Mouse (Mus musculus) induced T-regulatory cell, adult 2 months (primary cell): ENCODE results near the gene Fsd1l.
"Not testable (repeated sequence)": the region's sequence is repeated elsewhere in the genome, so short reads cannot be mapped to it uniquely, and the experiment has no call there.

Source experiments
- DNase-seq: peaks from one replicate; pipeline ENCODE4 v3.0.0-alpha.2; 2012; ENCODE audit warnings: low read depth

The Fsd1l gene

GRCm38 (mm10) chr4:53628924-53629323 lies 2.3 kb upstream of the Fsd1l start:
- DNase-seq = no peak

GRCm38 (mm10) chr4:53630963-53631315 lies 332 bp upstream of the Fsd1l start:
- DNase-seq = peak; percentile 6

- no peak for DNase-seq
These were observed 709 bp downstream of the Fsd1l start for GRCm38 (mm10) chr4:53632011-53632349.

GRCm38 (mm10) chr4:53635336-53635735 lies 4.1 kb downstream of the Fsd1l start:
- no peak for DNase-seq

- no peak for DNase-seq
These were observed 6.1 kb downstream of the Fsd1l start for GRCm38 (mm10) chr4:53637269-53637909.

GRCm38 (mm10) chr4:53638549-53639123 lies 7.4 kb downstream of the Fsd1l start:
- DNase-seq = no peak

- no peak for DNase-seq
These were observed 26.8 kb downstream of the Fsd1l start for GRCm38 (mm10) chr4:53658029-53658428.

GRCm38 (mm10) chr4:53660711-53661110 lies 29.4 kb downstream of the Fsd1l start:
- DNase-seq = no peak

GRCm38 (mm10) chr4:53682092-53682491 lies 50.8 kb downstream of the Fsd1l start:
- no peak for DNase-seq

- DNase-seq = no peak
These were observed 57.7 kb downstream of the Fsd1l start for GRCm38 (mm10) chr4:53688965-53689364.

GRCm38 (mm10) chr4:53691418-53691817 lies 60.1 kb downstream of the Fsd1l start:
- DNase-seq = no peak

- not testable (repeated sequence) for DNase-seq
These were observed 77.9 kb downstream of the Fsd1l start for GRCm38 (mm10) chr4:53709166-53709565.

- no peak for DNase-seq
These were observed 78.8 kb downstream of the Fsd1l start for GRCm38 (mm10) chr4:53710021-53710420.

- no peak for DNase-seq
These were observed 79.5 kb downstream of the Fsd1l start for GRCm38 (mm10) chr4:53710555-53711328.

- no peak for DNase-seq
These were observed 82.4 kb downstream of the Fsd1l start, which contains the start of gene Fktn for GRCm38 (mm10) chr4:53713704-53714050. Gene Fktn (plus strand): TSS chr4:53713998.

GRCm38 (mm10) chr4:53714051-53714814 lies 83.0 kb downstream of the Fsd1l start:
- DNase-seq = peak; percentile 90

- DNase-seq = peak; percentile 27
These were observed 84.7 kb downstream of the Fsd1l start for GRCm38 (mm10) chr4:53715977-53716376.

- DNase-seq = no peak
These were observed 86.3 kb downstream of the Fsd1l start for GRCm38 (mm10) chr4:53717546-53717945.

GRCm38 (mm10) chr4:53718261-53718660 lies 87.0 kb downstream of the Fsd1l start:
- no peak for DNase-seq

GRCm38 (mm10) chr4:53722506-53722905 lies 91.2 kb downstream of the Fsd1l start:
- DNase-seq = no peak

- not testable (repeated sequence) for DNase-seq
These were observed 94.8 kb downstream of the Fsd1l start for GRCm38 (mm10) chr4:53726100-53726499.

GRCm38 (mm10) chr4:53728121-53728520 lies 96.8 kb downstream of the Fsd1l start:
- no peak for DNase-seq
